Comparison of ENCODE assay signal across 25 mouse cellular contexts in genomic region chr2:110452694-110453093, GRCm38 (mm10).
A peak's percentile ranks its signal among the peaks of the same experiment; 100 is the strongest.
DNase-seq lines count a peak whose midpoint lies in the region; ATAC-seq and TF ChIP-seq lines count a peak whose summit lies in the region.
"Had no signal": no experiment of that assay in that cellular context is flagged by ENCODE, and none has a peak within 500 bp of the region (broad histone marks: within the 10 kb centered on the region; RNA-seq: fewer than 3 reads in every experiment).

No protein-coding gene starts in this region.

- ATAC-seq in intestine, embryonic 15.5 days = peak; percentile 85
- ATAC-seq in intestine, postnatal 0 days = peak; percentile 80
- ATAC-seq in hindbrain, embryonic 11.5 days (ENCODE audit: low FRiP score) = no peak
- ATAC-seq in hindbrain, embryonic 14.5 days (ENCODE audit: low FRiP score) = no peak
- ATAC-seq: activated CD4-positive, CD25-positive, alpha-beta regulatory T cell, adult 4 months; forebrain, embryonic 14.5 days; forebrain, embryonic 16.5 days; Patski had no signal

- H3K79me2 ChIP-seq in MEL (ENCODE audit: control insufficient read depth, insufficient read depth, low read length, poor library complexity) = no peaks in the 10 kb centered on the region

- H3K36me3 ChIP-seq in MEL (ENCODE audit: control insufficient read depth in 1 of 2, insufficient read depth in 2 of 2, low read length in 2 of 2) = no peaks in the 10 kb centered on the region
- H3K36me3 ChIP-seq in intestine, embryonic 15.5 days = no peaks in the 10 kb centered on the region
- no peaks in the 10 kb centered on the region for H3K36me3 ChIP-seq in intestine, postnatal 0 days (ENCODE audit: control insufficient read depth, insufficient read depth)
- no peaks in the 10 kb centered on the region for H3K36me3 ChIP-seq in hindbrain, embryonic 11.5 days (ENCODE audit: control insufficient read depth, insufficient read depth, low read length)
- H3K36me3 ChIP-seq in hindbrain, embryonic 14.5 days (replicated peaks; ENCODE audit: control insufficient read depth, insufficient read depth) = no peaks in the 10 kb centered on the region
- H3K36me3 ChIP-seq: embryonic facial prominence, embryonic 13.5 days; embryonic facial prominence, embryonic 15.5 days; forebrain, embryonic 10.5 days; forebrain, embryonic 12.5 days had no signal

- no peak overlapping the region for H3K27ac ChIP-seq in MEL (ENCODE audit: control insufficient read depth, low read depth, low read length)
- H3K27ac ChIP-seq in intestine, embryonic 15.5 days = no peak overlapping the region
- H3K27ac ChIP-seq in intestine, postnatal 0 days (ENCODE audit: low read depth, low read length) = no peak overlapping the region
- H3K27ac ChIP-seq in hindbrain, embryonic 11.5 days (ENCODE audit: low read depth, low read length) = no peak overlapping the region
- no peak overlapping the region for H3K27ac ChIP-seq in hindbrain, embryonic 14.5 days
- H3K27ac ChIP-seq: embryonic facial prominence, embryonic 13.5 days; embryonic facial prominence, embryonic 15.5 days; forebrain, embryonic 10.5 days; forebrain, embryonic 12.5 days had no signal

- no peaks in the 10 kb centered on the region for H3K4me1 ChIP-seq in MEL (ENCODE audit: control insufficient read depth in 1 of 2, insufficient read depth in 2 of 2, low read length in 2 of 2)
- H3K4me1 ChIP-seq in intestine, embryonic 15.5 days (replicated peaks) = no peaks in the 10 kb centered on the region
- H3K4me1 ChIP-seq in intestine, postnatal 0 days (replicated peaks; ENCODE audit: control insufficient read depth, insufficient read depth, low read length) = no peaks in the 10 kb centered on the region
- no peaks in the 10 kb centered on the region for H3K4me1 ChIP-seq in hindbrain, embryonic 11.5 days (replicated peaks; ENCODE audit: control insufficient read depth, insufficient read depth, low read length)
- no peaks in the 10 kb centered on the region for H3K4me1 ChIP-seq in hindbrain, embryonic 14.5 days (replicated peaks; ENCODE audit: control insufficient read depth, insufficient read depth, low read length)
- H3K4me1 ChIP-seq: embryonic facial prominence, embryonic 13.5 days; embryonic facial prominence, embryonic 15.5 days; forebrain, embryonic 10.5 days; forebrain, embryonic 12.5 days had no signal

- WGBS in intestine, embryonic 15.5 days = 67% methylated on average over 3 of the region's 3 CpGs
- whole genome bisulfite sequencing in intestine, postnatal 0 days = 44% methylated on average over 3 of the region's 3 CpGs
- 85% methylated on average over 3 of the region's 3 CpGs for WGBS in hindbrain, embryonic 11.5 days
- WGBS in hindbrain, embryonic 14.5 days = 91% methylated on average over 3 of the region's 3 CpGs

- H3K4me2 ChIP-seq in intestine, embryonic 15.5 days (replicated peaks) = no peak overlapping the region
- no peak overlapping the region for H3K4me2 ChIP-seq in intestine, postnatal 0 days (replicated peaks; ENCODE audit: low read depth)
- H3K4me2 ChIP-seq in hindbrain, embryonic 11.5 days (replicated peaks; ENCODE audit: low read depth, low read length) = no peak overlapping the region
- no peak overlapping the region for H3K4me2 ChIP-seq in hindbrain, embryonic 14.5 days (replicated peaks)
- H3K4me2 ChIP-seq: embryonic facial prominence, embryonic 13.5 days; embryonic facial prominence, embryonic 15.5 days; forebrain, embryonic 12.5 days had no signal

- no peak overlapping the region for H3K9ac ChIP-seq in MEL (ENCODE audit: control insufficient read depth, low read depth, low read length, poor library complexity, severe bottlenecking)
- H3K9ac ChIP-seq in intestine, embryonic 15.5 days = no peak overlapping the region
- no peak overlapping the region for H3K9ac ChIP-seq in intestine, postnatal 0 days (ENCODE audit: low read depth, low read length)
- no peak overlapping the region for H3K9ac ChIP-seq in hindbrain, embryonic 11.5 days (ENCODE audit: low read depth, low read length)
- no peak overlapping the region for H3K9ac ChIP-seq in hindbrain, embryonic 14.5 days
- H3K9ac ChIP-seq: embryonic facial prominence, embryonic 13.5 days; embryonic facial prominence, embryonic 15.5 days; forebrain, embryonic 12.5 days had no signal

- H3K4me3 ChIP-seq in MEL (ENCODE audit: control insufficient read depth in 1 of 2, insufficient read depth in 1 of 2, low read depth in 2 of 2, low read length in 2 of 2) = no peak overlapping the region
- no peak overlapping the region for H3K4me3 ChIP-seq in intestine, embryonic 15.5 days (replicated peaks)
- no peak overlapping the region for H3K4me3 ChIP-seq in intestine, postnatal 0 days (ENCODE audit: low read depth, low read length)
- H3K4me3 ChIP-seq in hindbrain, embryonic 11.5 days (ENCODE audit: low read depth, low read length) = no peak overlapping the region
- H3K4me3 ChIP-seq in hindbrain, embryonic 14.5 days (replicated peaks; ENCODE audit: low read length) = no peak overlapping the region
- H3K4me3 ChIP-seq: embryonic facial prominence, embryonic 13.5 days; embryonic facial prominence, embryonic 15.5 days; erythroblast, embryonic 14.5 days; forebrain, embryonic 10.5 days; forebrain, embryonic 12.5 days had no signal

- no peak for TF ChIP-seq RAD21 in MEL (IDR thresholded peaks at IDR 0.05; ENCODE audit: low read depth, low read length)

- TF ChIP-seq EP300 in MEL (IDR thresholded peaks at IDR 0.05; ENCODE audit: low read depth in 1 of 2, low read length in 2 of 2) = no peak

- TF ChIP-seq CTCF in MEL (IDR thresholded peaks at IDR 0.05 in 2 of 3, conservative IDR thresholded peaks at IDR 0.05 in 1 of 3; ENCODE audit: control insufficient read depth in 1 of 3, insufficient read depth in 1 of 3, low read depth in 2 of 3, low read length in 3 of 3, poor library complexity in 1 of 3, severe bottlenecking in 1 of 3) = no peak
- TF ChIP-seq CTCF in intestine, postnatal 0 days (IDR thresholded peaks at IDR 0.05; ENCODE audit: low read depth) = no peak

- DNase-seq in MEL (ENCODE audit: low read depth, low spot score) = peak; percentile 30
- DNase-seq in urinary bladder, postnatal 14 days (ENCODE audit: low spot score) = no peak
- no peak for DNase-seq in kidney, postnatal 36 days
- DNase-seq in hindbrain, embryonic 11.5 days (ENCODE audit: low spot score) = no peak
- no peak for DNase-seq in hindbrain, embryonic 14.5 days (ENCODE audit: low spot score)
- DNase-seq: adrenal gland, adult 8-10 months; adrenal gland, postnatal 14 days; adrenal gland, postnatal 36 days; cerebellum, adult 11-12 months; cerebellum, adult 8-10 months; cerebellum, adult 9-11 months; cerebellum, postnatal 14 days; cerebellum, postnatal 36 days; embryo, embryonic 11 days had no signal

- no peaks in the 10 kb centered on the region for H3K27me3 ChIP-seq in MEL (ENCODE audit: control insufficient read depth in 1 of 2, insufficient read depth in 2 of 2, low read length in 2 of 2)
- no peaks in the 10 kb centered on the region for H3K27me3 ChIP-seq in intestine, embryonic 15.5 days (replicated peaks)
- no peaks in the 10 kb centered on the region for H3K27me3 ChIP-seq in intestine, postnatal 0 days (replicated peaks; ENCODE audit: control insufficient read depth, insufficient read depth, low read length)
- no peaks in the 10 kb centered on the region for H3K27me3 ChIP-seq in hindbrain, embryonic 11.5 days (ENCODE audit: control insufficient read depth, insufficient read depth, low read length)
- H3K27me3 ChIP-seq in hindbrain, embryonic 14.5 days (ENCODE audit: control insufficient read depth, insufficient read depth, low read length) = no peaks in the 10 kb centered on the region
- H3K27me3 ChIP-seq: embryonic facial prominence, embryonic 13.5 days; embryonic facial prominence, embryonic 15.5 days; forebrain, embryonic 12.5 days; Patski had no signal

- no peaks in the 10 kb centered on the region for H3K9me3 ChIP-seq in MEL (replicated peaks; ENCODE audit: insufficient read depth, low read length)
- no peaks in the 10 kb centered on the region for H3K9me3 ChIP-seq in intestine, embryonic 15.5 days
- no peaks in the 10 kb centered on the region for H3K9me3 ChIP-seq in intestine, postnatal 0 days (ENCODE audit: control insufficient read depth)
- H3K9me3 ChIP-seq in hindbrain, embryonic 11.5 days (ENCODE audit: control insufficient read depth, low read length) = no peaks in the 10 kb centered on the region
- H3K9me3 ChIP-seq in hindbrain, embryonic 14.5 days (ENCODE audit: control insufficient read depth, low read length) = no peaks in the 10 kb centered on the region
- H3K9me3 ChIP-seq: embryonic facial prominence, embryonic 13.5 days; embryonic facial prominence, embryonic 15.5 days; forebrain, embryonic 10.5 days; forebrain, embryonic 12.5 days had no signal

- no peak for TF ChIP-seq POLR2A in MEL (IDR thresholded peaks at IDR 0.05; ENCODE audit: control insufficient read depth in 1 of 2, insufficient read depth in 1 of 2, low read depth in 1 of 2, low read length in 2 of 2, poor library complexity in 1 of 2)

TF ChIP-seq in MEL, 35 proteins besides CTCF, POLR2A, EP300 and RAD21:
- no peak for TF ChIP-seq CHD2 (IDR thresholded peaks at IDR 0.05; ENCODE audit: low read length)
- no peak for TF ChIP-seq GATA1 (IDR thresholded peaks at IDR 0.05; ENCODE audit: low read depth, low read length)
- no peak for TF ChIP-seq SIN3A (IDR thresholded peaks at IDR 0.05; ENCODE audit: low read length)
- no peak for TF ChIP-seq MYB (IDR thresholded peaks at IDR 0.05; ENCODE audit: low read depth, low read length)
- no peak for TF ChIP-seq POLR2AphosphoS2 (IDR thresholded peaks at IDR 0.05; ENCODE audit: low read length)
TF ChIP-seq in MEL: peak in this region for 0.

Comparison
In these comparisons a context has a peak if more than half of its experiments do, and no peak if none do; other contexts are left out.
1. ATAC-seq: peak in intestine, embryonic 15.5 days (single experiment) and intestine, postnatal 0 days (single experiment); none in hindbrain, embryonic 11.5 days (single experiment) and hindbrain, embryonic 14.5 days (single experiment).